Mouse (Mus musculus) liver, embryonic 14.5 days (tissue): ENCODE measurements at regions not wholly inside any gene's neighbourhood (a gene's known extent, or its start where the extent isn't known, plus 50 kb on each side); places are given as distances from the start of the nearest gene placed in this dataset.

Experiments used
- ATAC-seq: fragments of 200-750 bp; cut with Nextera tagmentation; 2 replicates; pipeline ENCODE4 v1.8.0; 2017; ENCODE audit warnings: moderate number of reproducible peaks, mild to moderate bottlenecking, moderate library complexity; ENCODE audit not compliant: insufficient read depth
- DNase-seq, 3 experiments: peaks; one replicate each; pipeline ENCODE4 v3.0.0-alpha.2; 2012 to 2013; ENCODE audit warnings: low read depth in 3 of 3, low spot score in 3 of 3
- H3K27ac ChIP-seq: fragments of 300-500 bp; sonication (generic); 2 replicates; pipeline ENCODE4 v1.5.1; 2014; ENCODE audit warnings: moderate library complexity, mild to moderate bottlenecking, control low read depth, inconsistent platforms
- H3K27me3 ChIP-seq: fragments of 300-500 bp; sonication (generic); 2 replicates; pipeline ENCODE4 v1.6.1; 2014; ENCODE audit warnings: mild to moderate bottlenecking, low read length, moderate library complexity; ENCODE audit not compliant: control insufficient read depth, insufficient read depth
- H3K36me3 ChIP-seq: fragments of 300-500 bp; sonication (generic); replicated peaks from 2 replicates; pipeline ENCODE4 v1.6.1; 2014; ENCODE audit warnings: low read depth; ENCODE audit not compliant: control insufficient read depth, insufficient read depth
- H3K4me1 ChIP-seq, 2 experiments: fragments of 200-500 bp in 1 of 2; fragments of 300-500 bp in 1 of 2; sonication (generic) in 1 of 2; replicated peaks; 2 replicates each; pipeline ENCODE4 v1.6.1; 2012 to 2014; ENCODE audit warnings: antibody characterized with exemption in 1 of 2, inconsistent platforms in 1 of 2, low read length in 1 of 2; ENCODE audit not compliant: control insufficient read depth in 2 of 2, insufficient read depth in 2 of 2
- H3K4me2 ChIP-seq: fragments of 300-500 bp; sonication (generic); 2 replicates; pipeline ENCODE4 v1.6.1; 2014; ENCODE audit warnings: low read depth, mild to moderate bottlenecking, control low read depth, moderate library complexity
- H3K4me3 ChIP-seq, 2 experiments: fragments of 200-500 bp in 1 of 2; fragments of 300-500 bp in 1 of 2; sonication (generic) in 1 of 2; 2 replicates each; pipeline ENCODE4 v1.5.1; 2012 to 2014; ENCODE audit warnings: low read depth in 2 of 2, low read length in 2 of 2, mild to moderate bottlenecking in 2 of 2, control low read depth in 1 of 2, inconsistent platforms in 1 of 2, moderate library complexity in 1 of 2; ENCODE audit not compliant: insufficient read depth in 1 of 2
- H3K9ac ChIP-seq: fragments of 300-500 bp; sonication (generic); replicated peaks from 2 replicates; pipeline ENCODE4 v1.6.1; 2014; ENCODE audit warnings: mild to moderate bottlenecking, control low read depth, moderate library complexity
- H3K9me3 ChIP-seq: fragments of 300-500 bp; sonication (generic); 2 replicates; pipeline ENCODE4 v1.6.1; 2016; ENCODE audit warnings: low read length, mixed read lengths; ENCODE audit not compliant: control insufficient read depth
- CTCF ChIP-seq: IDR thresholded peaks from 2 replicates; pipeline ENCODE4 v1.5.1; 2016; ENCODE audit warnings: antibody characterized with exemption, low read depth, control low read depth
- EP300 ChIP-seq: IDR thresholded peaks from 2 replicates; pipeline ENCODE4 v1.6.1; 2016; ENCODE audit warnings: antibody characterized with exemption, low read depth
- WGBS: fragments of 180-500 bp; shearing (Covaris S2); extraction: QIAGEN DNeasy Blood & Tissue Kit; methylation state at CpG from one replicate; pipeline ENCODE4 v1.1.7; 2014; ENCODE audit not compliant: insufficient replicate concordance; 5-methylcytosine and 5-hydroxymethylcytosine counted together

- Histone ChIP-seq H3K9ac (no peak overlapping the region), H3K4me3 (no peak overlapping the region), H3K27me3 (no peaks in the 10 kb centered on the region), H3K4me1 (no peaks in the 10 kb centered on the region), H3K36me3 (no peaks in the 10 kb centered on the region), H3K27ac (no peak overlapping the region), H3K4me2 (no peak overlapping the region), H3K9me3 (no peaks in the 10 kb centered on the region)
- ATAC-seq = no peak
- no peak for TF ChIP-seq CTCF
- no peak for TF ChIP-seq EP300
- 35% methylated on average over 18 of the region's 18 CpGs for WGBS
- DNase-seq = no peak
Measured at GRCm38 (mm10) chr8:93626807-93627526, 91.3 kb upstream of the Ces5a start.

GRCm38 (mm10) chr8:93627626-93628025, 92.0 kb upstream of the Ces5a start:
- Histone ChIP-seq H3K4me3 (no peak overlapping the region), H3K9me3 (no peaks in the 10 kb centered on the region), H3K27ac (no peak overlapping the region), H3K27me3 (no peaks in the 10 kb centered on the region), H3K9ac (no peak overlapping the region), H3K36me3 (no peaks in the 10 kb centered on the region), H3K4me1 (no peaks in the 10 kb centered on the region), H3K4me2 (no peak overlapping the region)
- DNase-seq = no peak
- 55% methylated on average over 6 of the region's 6 CpGs for WGBS
- TF ChIP-seq CTCF (no peak), EP300 (no peak)
- no peak for ATAC-seq

GRCm38 (mm10) chr8:93632896-93633295, 97.3 kb upstream of the Ces5a start:
- Histone ChIP-seq H3K36me3 (no peaks in the 10 kb centered on the region), H3K27me3 (no peaks in the 10 kb centered on the region), H3K27ac (no peak overlapping the region), H3K4me1 (no peaks in the 10 kb centered on the region), H3K9ac (no peak overlapping the region), H3K9me3 (no peaks in the 10 kb centered on the region), H3K4me2 (no peak overlapping the region), H3K4me3 (no peak overlapping the region)
- no peak for TF ChIP-seq CTCF
- no peak for TF ChIP-seq EP300
- ATAC-seq (no peak), DNase-seq (no peak)
- WGBS = 62% methylated on average over 8 of the region's 8 CpGs

GRCm38 (mm10) chr8:93642770-93643169, 107.1 kb upstream of the Ces5a start:
- Histone ChIP-seq H3K27me3 (no peaks in the 10 kb centered on the region), H3K4me2 (no peak overlapping the region), H3K9ac (no peak overlapping the region), H3K4me1 (no peaks in the 10 kb centered on the region), H3K27ac (no peak overlapping the region), H3K9me3 (no peaks in the 10 kb centered on the region), H3K4me3 (no peak overlapping the region), H3K36me3 (no peaks in the 10 kb centered on the region)
- ATAC-seq (no peak), DNase-seq (no peak)
- no peak for TF ChIP-seq CTCF
- TF ChIP-seq EP300 = no peak
- WGBS = 33% methylated on average over 2 of the region's 2 CpGs

- DNase-seq = no peak
- Histone ChIP-seq H3K4me2 (no peak overlapping the region), H3K27ac (no peak overlapping the region), H3K27me3 (no peaks in the 10 kb centered on the region), H3K4me3 (no peak overlapping the region), H3K36me3 (no peaks in the 10 kb centered on the region), H3K4me1 (no peaks in the 10 kb centered on the region), H3K9ac (no peak overlapping the region), H3K9me3 (no peaks in the 10 kb centered on the region)
- TF ChIP-seq EP300 (no peak), CTCF (no peak)
- no peak for ATAC-seq
- 41% methylated on average over 4 of the region's 4 CpGs for WGBS
Measured at GRCm38 (mm10) chr8:93643471-93644215, 108.0 kb upstream of the Ces5a start.
